ENCODE assay signal across 22 mouse cellular contexts in the genomic region with DNA sequence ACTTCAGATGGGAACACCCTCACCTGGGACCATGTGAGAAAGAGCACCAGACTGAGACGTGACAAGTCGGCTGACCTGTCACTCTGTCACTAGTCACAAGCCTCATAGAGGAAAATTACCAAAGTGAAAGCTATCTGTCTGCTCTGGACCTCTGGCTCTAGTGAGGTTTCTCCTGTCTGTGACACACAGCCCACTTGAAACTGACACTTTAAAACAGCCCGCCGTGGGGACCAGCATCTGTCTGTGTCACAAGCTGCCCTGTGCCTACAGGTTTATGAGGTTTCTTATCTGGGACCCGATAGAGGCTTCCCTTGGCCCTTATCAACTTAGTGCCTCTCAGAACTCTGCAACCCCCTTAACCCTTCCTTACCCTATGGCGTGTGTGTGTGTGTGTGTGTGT. TPM values are rescaled to one million over a fixed set of nuclear protein-coding genes. Genes with fewer than 3 reads are reported as not detected.
DNase-seq lines count a peak whose midpoint lies in the region; ATAC-seq and TF ChIP-seq lines count a peak whose summit lies in the region.
"Had no signal": no experiment of that assay in that cellular context is flagged by ENCODE, and none has a peak within 500 bp of the region (broad histone marks: within the 10 kb centered on the region; RNA-seq: fewer than 3 reads in every experiment).

No protein-coding gene starts in this region.

- no peak overlapping the region for H3K4me3 ChIP-seq in forebrain, embryonic 16.5 days (replicated peaks; ENCODE audit: low read length)
- H3K4me3 ChIP-seq in forebrain, embryonic 15.5 days, result no peak overlapping the region
- H3K4me3 ChIP-seq in heart, embryonic 12.5 days, result no peak overlapping the region
- no peak overlapping the region for H3K4me3 ChIP-seq in lung, embryonic 14.5 days (ENCODE audit: low read depth, low read length)
- H3K4me3 ChIP-seq in lung, adult 2 months (replicated peaks; ENCODE audit: extremely low read depth, low read depth, low read length), result no peak overlapping the region
- no peak overlapping the region for H3K4me3 ChIP-seq in intestine, postnatal 0 days (ENCODE audit: low read depth, low read length)
- H3K4me3 ChIP-seq: embryonic facial prominence, embryonic 10.5 days; forebrain, embryonic 13.5 days; hindbrain, embryonic 10.5 days; hindbrain, embryonic 15.5 days; kidney, embryonic 15.5 days had no signal

- no peaks in the 10 kb centered on the region for H3K36me3 ChIP-seq in forebrain, embryonic 16.5 days (ENCODE audit: control insufficient read depth, insufficient read depth)
- H3K36me3 ChIP-seq in forebrain, embryonic 15.5 days, result no peaks in the 10 kb centered on the region
- H3K36me3 ChIP-seq in heart, embryonic 12.5 days, result no peaks in the 10 kb centered on the region
- no peaks in the 10 kb centered on the region for H3K36me3 ChIP-seq in lung, embryonic 14.5 days (ENCODE audit: insufficient read depth)
- H3K36me3 ChIP-seq in intestine, postnatal 0 days (ENCODE audit: control insufficient read depth, insufficient read depth), result no peaks in the 10 kb centered on the region
- H3K36me3 ChIP-seq: embryonic facial prominence, embryonic 10.5 days; G1E; hindbrain, embryonic 10.5 days; hindbrain, embryonic 15.5 days; kidney, embryonic 15.5 days had no signal

- H3K27me3 ChIP-seq in forebrain, embryonic 16.5 days (replicated peaks; ENCODE audit: control insufficient read depth, insufficient read depth, low read length), result no peaks in the 10 kb centered on the region
- no peaks in the 10 kb centered on the region for H3K27me3 ChIP-seq in forebrain, embryonic 15.5 days
- 0 out of 2 replicates have a peak, but pooled peaks cover 6% of the 10 kb centered on the region for H3K27me3 ChIP-seq in heart, embryonic 12.5 days (replicated peaks)
- H3K27me3 ChIP-seq in lung, embryonic 14.5 days (ENCODE audit: insufficient read depth, low read length), result no peaks in the 10 kb centered on the region
- H3K27me3 ChIP-seq in intestine, postnatal 0 days (replicated peaks; ENCODE audit: control insufficient read depth, insufficient read depth, low read length), result no peaks in the 10 kb centered on the region
- H3K27me3 ChIP-seq: forebrain, embryonic 13.5 days; hindbrain, embryonic 15.5 days; kidney, embryonic 15.5 days had no signal

- no peaks in the 10 kb centered on the region for H3K9me3 ChIP-seq in forebrain, embryonic 16.5 days (ENCODE audit: control insufficient read depth, low read length)
- no peaks in the 10 kb centered on the region for H3K9me3 ChIP-seq in forebrain, embryonic 15.5 days
- H3K9me3 ChIP-seq in heart, embryonic 12.5 days (replicated peaks), result no peaks in the 10 kb centered on the region
- H3K9me3 ChIP-seq in lung, embryonic 14.5 days (ENCODE audit: low read depth, low read length), result no peaks in the 10 kb centered on the region
- no peaks in the 10 kb centered on the region for H3K9me3 ChIP-seq in intestine, postnatal 0 days (ENCODE audit: control insufficient read depth)
- H3K9me3 ChIP-seq: embryonic facial prominence, embryonic 10.5 days; forebrain, embryonic 13.5 days; hindbrain, embryonic 10.5 days; hindbrain, embryonic 15.5 days; kidney, embryonic 15.5 days had no signal

- H3K9ac ChIP-seq in forebrain, embryonic 16.5 days (replicated peaks; ENCODE audit: low read depth, low read length), result no peak overlapping the region
- H3K9ac ChIP-seq in forebrain, embryonic 15.5 days (replicated peaks), result no peak overlapping the region
- no peak overlapping the region for H3K9ac ChIP-seq in heart, embryonic 12.5 days
- no peak overlapping the region for H3K9ac ChIP-seq in lung, embryonic 14.5 days
- H3K9ac ChIP-seq in intestine, postnatal 0 days (ENCODE audit: low read depth, low read length), result no peak overlapping the region
- H3K9ac ChIP-seq: forebrain, embryonic 13.5 days; hindbrain, embryonic 15.5 days; kidney, embryonic 15.5 days had no signal

- intact Hi-C loops in heart, postnatal 36 days (cut with DNase I), result no loop called here

- TF ChIP-seq POLR2A in lung, adult 2 months (IDR thresholded peaks at IDR 0.05; ENCODE audit: borderline replicate concordance, extremely low read depth, low read depth, low read length), result no peak

- DNase-seq in heart, postnatal 36 days, result no peak
- no peak for DNase-seq in lung, embryonic 14.5 days
- no peak for DNase-seq in lung, adult 2 months
- no peak for DNase-seq in right cerebral cortex, postnatal 4 days
- DNase-seq: adrenal gland, adult 8-10 months; adrenal gland, postnatal 36 days; B cell, adult 2 months; cerebellum, adult 2 months; cerebellum, postnatal 10 days; gastrocnemius, postnatal 14 days; kidney, adult 2 months had no signal

- no peak for TF ChIP-seq CTCF in lung, embryonic 14.5 days (IDR thresholded peaks at IDR 0.05; ENCODE audit: low read depth)
- no peak for TF ChIP-seq CTCF in lung, adult 2 months (IDR thresholded peaks at IDR 0.05; ENCODE audit: insufficient read depth, low read length)
- no peak for TF ChIP-seq CTCF in intestine, postnatal 0 days (IDR thresholded peaks at IDR 0.05; ENCODE audit: low read depth)

- no peak overlapping the region for H3K4me2 ChIP-seq in forebrain, embryonic 16.5 days (ENCODE audit: low read length)
- no peak overlapping the region for H3K4me2 ChIP-seq in forebrain, embryonic 15.5 days (replicated peaks)
- H3K4me2 ChIP-seq in heart, embryonic 12.5 days, result peak overlapping the region; percentile 37
- H3K4me2 ChIP-seq in lung, embryonic 14.5 days, result no peak overlapping the region
- no peak overlapping the region for H3K4me2 ChIP-seq in intestine, postnatal 0 days (replicated peaks; ENCODE audit: low read depth)
- H3K4me2 ChIP-seq: forebrain, embryonic 13.5 days; hindbrain, embryonic 15.5 days; kidney, embryonic 15.5 days had no signal

- no peak overlapping the region for H3K27ac ChIP-seq in forebrain, embryonic 16.5 days (ENCODE audit: low read length)
- H3K27ac ChIP-seq in forebrain, embryonic 15.5 days (replicated peaks), result no peak overlapping the region
- peak overlapping the region; percentile 81 for H3K27ac ChIP-seq in heart, embryonic 12.5 days (ENCODE audit: poor library complexity, severe bottlenecking)
- no peak overlapping the region; the same call in 1 of the 2 replicates for H3K27ac ChIP-seq in lung, embryonic 14.5 days (ENCODE audit: low read depth)
- H3K27ac ChIP-seq in intestine, postnatal 0 days (ENCODE audit: low read depth, low read length), result no peak overlapping the region
- H3K27ac ChIP-seq: embryonic facial prominence, embryonic 10.5 days; forebrain, embryonic 13.5 days; hindbrain, embryonic 10.5 days; hindbrain, embryonic 15.5 days; kidney, embryonic 15.5 days had no signal

- 72% methylated on average over 6 of the region's 6 CpGs for WGBS in forebrain, embryonic 16.5 days
- WGBS in forebrain, embryonic 15.5 days, result 81% methylated on average over 6 of the region's 6 CpGs
- WGBS in heart, embryonic 12.5 days, result 10% methylated on average over 6 of the region's 6 CpGs
- 10% methylated on average over 6 of the region's 6 CpGs for WGBS in lung, embryonic 14.5 days
- 32% methylated on average over 6 of the region's 6 CpGs for WGBS in lung, adult 2 months
- 18% methylated on average over 6 of the region's 6 CpGs for WGBS in intestine, postnatal 0 days

- ATAC-seq in forebrain, embryonic 16.5 days, result peak; percentile 18; the same call in 1 of the 2 replicates
- ATAC-seq in forebrain, embryonic 15.5 days (replicated peaks), result no peak
- ATAC-seq in heart, embryonic 12.5 days (ENCODE audit: insufficient number of reproducible peaks, low FRiP score), result peak; percentile 61
- peak; percentile 44; the same call in 1 of the 2 replicates for ATAC-seq in lung, embryonic 14.5 days (ENCODE audit: insufficient read depth)
- ATAC-seq in intestine, postnatal 0 days, result 0 out of 2 replicates have a peak, but pooled peaks have one; percentile 13
- ATAC-seq: CD4-positive, CD25-positive, alpha-beta regulatory T cell, adult 4 months; forebrain, embryonic 13.5 days had no signal

- H3K4me1 ChIP-seq in forebrain, embryonic 16.5 days (replicated peaks; ENCODE audit: control insufficient read depth, insufficient read depth, low read length), result 0 out of 2 replicates have a peak, but pooled peaks cover 4% of the 10 kb centered on the region
- peaks cover 3% of the 10 kb centered on the region; the same call in 1 of the 2 replicates for H3K4me1 ChIP-seq in forebrain, embryonic 15.5 days
- H3K4me1 ChIP-seq in heart, embryonic 12.5 days (replicated peaks), result peaks cover 23% of the 10 kb centered on the region
- no peaks in the 10 kb centered on the region; the same call in 1 of the 2 replicates for H3K4me1 ChIP-seq in lung, embryonic 14.5 days (ENCODE audit: insufficient read depth)
- no peaks in the 10 kb centered on the region for H3K4me1 ChIP-seq in lung, adult 2 months (ENCODE audit: control insufficient read depth, insufficient read depth, low read length)
- no peaks in the 10 kb centered on the region for H3K4me1 ChIP-seq in intestine, postnatal 0 days (replicated peaks; ENCODE audit: control insufficient read depth, insufficient read depth, low read length)
- H3K4me1 ChIP-seq: forebrain, embryonic 13.5 days; hindbrain, embryonic 10.5 days; hindbrain, embryonic 15.5 days; kidney, embryonic 15.5 days had no signal

RNA-seq across cellular contexts. Expression of gene Cxcl12, which starts 41.8 kb away (rescaled TPM):
- polyA plus RNA-seq in forebrain, embryonic 16.5 days (2015; fragmentation: Nextera tagmentation; extraction: Ambion mirVana), result 55.6 and 89.6 TPM in 2 replicates
- 58.6 and 62.7 TPM in 2 replicates for polyA plus RNA-seq in forebrain, embryonic 15.5 days (2015; fragmentation: Nextera tagmentation; extraction: Ambion mirVana)
- polyA plus RNA-seq in heart, embryonic 12.5 days (2016; fragmentation: Nextera tagmentation; extraction: Ambion mirVana), result 207 and 237 TPM in 2 replicates
- 100 to 1,000 TPM in 1 of 2 experiments, 10 to 100 TPM in 1; 99.5 to 115 TPM for total RNA-seq in heart, postnatal 36 days (2021)
- 87.4 and 91.0 TPM in 2 replicates for polyA plus RNA-seq in lung, embryonic 14.5 days (2014; fragmentation: Nextera tagmentation; extraction: Ambion mirVana)
- 177 and 189 TPM in 2 replicates for polyA plus RNA-seq in lung, adult 2 months (2012; rRNA removed)
- 57.5 and 58.0 TPM in 2 replicates for polyA plus RNA-seq in intestine, postnatal 0 days (2015; fragmentation: Nextera tagmentation; extraction: Ambion mirVana)
- polyA plus RNA-seq: CD4-positive, CD25-positive, alpha-beta regulatory T cell, adult 4 months; G1E had no signal
